Mouse (Mus musculus) neural tube, embryonic 12.5 days (tissue): ENCODE results near the gene Ric3. TPM values are rescaled to one million over a fixed set of nuclear protein-coding genes. Genes with fewer than 3 reads are reported as not detected.
A peak's percentile ranks its signal among the peaks of the same experiment; 100 is the strongest.

Experiments used
- ATAC-seq: fragments of 200-750 bp; cut with Nextera tagmentation; 2 replicates; pipeline ENCODE4 v1.8.0; 2017; ENCODE audit warnings: low read depth, mild to moderate bottlenecking, moderate TSS enrichment, moderate library complexity; ENCODE audit not compliant: low FRiP score
- H3K27ac ChIP-seq: fragments of 300-500 bp; sonication (generic); 2 replicates; pipeline ENCODE4 v1.5.1; 2016
- H3K27me3 ChIP-seq: fragments of 300-500 bp; sonication (generic); replicated peaks from 2 replicates; pipeline ENCODE4 v1.6.1; 2016; ENCODE audit warnings: mild to moderate bottlenecking
- H3K36me3 ChIP-seq: fragments of 300-500 bp; sonication (generic); 2 replicates; pipeline ENCODE4 v1.6.1; 2016; ENCODE audit warnings: mild to moderate bottlenecking
- H3K4me1 ChIP-seq: fragments of 300-500 bp; sonication (generic); 2 replicates; pipeline ENCODE4 v1.6.1; 2016
- H3K4me2 ChIP-seq: fragments of 300-500 bp; sonication (generic); replicated peaks from 2 replicates; pipeline ENCODE4 v1.6.1; 2016; ENCODE audit warnings: mild to moderate bottlenecking
- H3K4me3 ChIP-seq: fragments of 300-500 bp; sonication (generic); 2 replicates; pipeline ENCODE4 v1.5.1; 2016
- H3K9ac ChIP-seq: fragments of 300-500 bp; sonication (generic); 2 replicates; pipeline ENCODE4 v1.6.1; 2016; ENCODE audit warnings: mild to moderate bottlenecking
- H3K9me3 ChIP-seq: fragments of 300-500 bp; sonication (generic); 2 replicates; pipeline ENCODE4 v1.6.1; 2016; ENCODE audit warnings: mild to moderate bottlenecking
- WGBS: fragments of 180-500 bp; shearing (Covaris S2); methylation state at CpG from one replicate; pipeline ENCODE4 v1.1.7; 2016; 5-methylcytosine and 5-hydroxymethylcytosine counted together
- polyA plus RNA-seq: library from polyadenylated mRNA; unstranded; fragments of >200 nt; fragmentation: Nextera tagmentation; extraction: Ambion mirVana; gene quantifications from 2 replicates; pipeline ENCODE4 v1.2.1, GENCODE M21; 2016

The Ric3 gene
- polyA plus RNA-seq, 1 experiment from 2014 or later: 21.2 TPM

GRCm38 (mm10) chr7:109012998-109013625, 70.0 kb downstream of the Ric3 start:
- no peak for ATAC-seq
- peaks cover 22% of the 10 kb centered on the region for H3K27me3 ChIP-seq
- H3K36me3 ChIP-seq: no peaks in the 10 kb centered on the region; the same call in 1 of the 2 replicates
- H3K27ac ChIP-seq: no peak overlapping the region
- 48% methylated on average over 4 of the region's 4 CpGs for whole genome bisulfite sequencing
- peak overlapping the region; percentile 89 for H3K4me2 ChIP-seq
- H3K4me1 ChIP-seq: peaks cover 44% of the 10 kb centered on the region
- no peak overlapping the region for H3K9ac ChIP-seq
- no peaks in the 10 kb centered on the region for H3K9me3 ChIP-seq
- H3K4me3 ChIP-seq: no peak overlapping the region

GRCm38 (mm10) chr7:109012575-109012974, 70.6 kb downstream of the Ric3 start:
- no peak overlapping the region for H3K4me3 ChIP-seq
- H3K4me2 ChIP-seq: peak overlapping the region; percentile 89
- H3K9ac ChIP-seq: no peak overlapping the region
- no peaks in the 10 kb centered on the region for H3K9me3 ChIP-seq
- no peak overlapping the region for H3K27ac ChIP-seq
- no peaks in the 10 kb centered on the region for H3K36me3 ChIP-seq
- WGBS: 77% methylated on average over 1 of the region's 1 CpGs
- H3K4me1 ChIP-seq: peaks cover 44% of the 10 kb centered on the region
- ATAC-seq: no peak
- peaks cover 22% of the 10 kb centered on the region for H3K27me3 ChIP-seq

GRCm38 (mm10) chr7:109011596-109012180, 71.4 kb downstream of the Ric3 start:
- Histone ChIP-seq H3K9me3 (no peaks in the 10 kb centered on the region), H3K27ac (peak overlapping the region; percentile 59; the same call in 1 of the 2 replicates), H3K4me1 (peaks cover 37% of the 10 kb centered on the region), H3K36me3 (no peaks in the 10 kb centered on the region), H3K9ac (peak overlapping the region; percentile 86; the same call in 1 of the 2 replicates), H3K27me3 (peaks cover 22% of the 10 kb centered on the region), H3K4me2 (peak overlapping the region; percentile 89), H3K4me3 (peak overlapping the region; percentile 79)
- WGBS: 37% methylated on average over 8 of the region's 8 CpGs
- peak; percentile 73 for ATAC-seq

DNA sequence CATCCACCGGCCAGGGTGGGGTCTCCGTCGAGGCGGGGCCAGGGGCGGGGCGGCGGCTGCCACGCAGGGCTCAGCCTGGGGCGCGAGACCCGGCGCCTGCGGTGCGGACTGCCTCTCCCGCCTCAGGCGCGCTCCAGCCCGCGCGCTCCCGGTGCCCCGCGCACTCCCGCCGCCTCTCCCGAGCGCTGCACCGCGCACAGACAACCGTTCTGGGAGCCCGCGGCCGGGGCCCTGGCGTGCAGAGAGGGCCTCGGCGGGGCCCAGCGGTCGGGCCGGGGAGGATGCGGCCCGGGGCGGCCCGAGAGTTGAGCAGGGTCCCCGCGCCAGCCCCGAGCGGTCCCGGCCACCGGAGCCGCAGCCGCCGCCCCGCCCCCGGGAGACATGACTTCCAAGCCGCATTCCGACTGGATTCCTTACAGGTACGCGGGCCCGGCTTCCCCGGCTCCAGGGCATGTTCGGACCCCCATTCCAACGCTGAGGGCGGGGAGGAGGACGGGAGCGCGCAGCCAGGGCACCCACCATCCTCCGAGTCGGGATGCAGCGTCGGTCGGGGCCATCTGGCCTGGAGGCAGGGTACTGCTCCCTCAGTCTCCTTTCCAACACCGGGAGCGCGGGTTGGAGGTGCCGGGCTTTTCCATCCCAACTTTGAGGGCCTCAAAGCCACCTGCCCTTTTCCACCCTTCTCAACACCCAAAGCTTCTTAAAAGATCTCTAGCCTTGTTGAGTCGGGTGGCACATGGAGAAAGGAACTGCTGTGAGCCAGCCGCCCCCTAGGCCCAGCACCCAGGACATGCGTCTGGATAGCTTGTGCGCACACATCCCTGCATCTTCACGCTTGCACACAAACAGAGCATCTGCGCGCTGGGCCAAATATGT, 72.2 kb downstream of the Ric3 start:
- ATAC-seq: peak; percentile 70
- 1% methylated on average over 80 of the region's 82 CpGs for WGBS
- H3K27ac ChIP-seq: peak overlapping the region; percentile 59; the same call in 1 of the 2 replicates
- peaks cover 30% of the 10 kb centered on the region for H3K4me1 ChIP-seq
- H3K36me3 ChIP-seq: no peaks in the 10 kb centered on the region
- peak overlapping the region; percentile 89 for H3K4me2 ChIP-seq
- peak overlapping the region; percentile 86 for H3K9ac ChIP-seq
- H3K4me3 ChIP-seq: peak overlapping the region; percentile 79
- peaks cover 22% of the 10 kb centered on the region for H3K27me3 ChIP-seq
- H3K9me3 ChIP-seq: no peaks in the 10 kb centered on the region

DNA sequence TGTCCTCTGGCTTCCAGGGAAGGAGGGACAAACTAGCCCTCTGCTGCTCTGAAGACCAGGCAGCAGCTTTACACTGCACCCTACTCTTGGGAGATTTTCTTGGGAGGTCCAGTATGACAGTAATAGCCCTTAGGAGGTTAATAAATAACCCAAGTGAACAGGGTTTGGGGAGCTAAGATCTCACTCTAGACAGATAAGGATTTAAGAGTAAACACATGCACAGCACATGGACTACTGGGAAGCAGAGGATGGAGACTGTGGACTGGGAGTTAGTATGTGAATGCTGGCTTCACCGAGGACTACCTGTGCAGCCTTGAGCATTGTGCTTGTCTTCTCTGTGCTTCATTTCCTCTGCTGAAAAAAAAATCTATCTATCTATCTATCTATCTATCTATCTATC, 73.9 kb downstream of the Ric3 start:
- Histone ChIP-seq H3K9ac (no peak overlapping the region), H3K27me3 (peaks cover 22% of the 10 kb centered on the region), H3K4me2 (no peak overlapping the region), H3K4me3 (no peak overlapping the region), H3K9me3 (no peaks in the 10 kb centered on the region), H3K36me3 (no peaks in the 10 kb centered on the region), H3K4me1 (peaks cover 30% of the 10 kb centered on the region), H3K27ac (no peak overlapping the region)
- no peak for ATAC-seq
- 100% methylated on average over 1 of the region's 1 CpGs for whole genome bisulfite sequencing

- WGBS: 44% methylated on average over 3 of the region's 3 CpGs
- Histone ChIP-seq H3K4me1 (no peaks in the 10 kb centered on the region), H3K4me3 (no peak overlapping the region), H3K27me3 (no peaks in the 10 kb centered on the region), H3K27ac (no peak overlapping the region), H3K36me3 (no peaks in the 10 kb centered on the region), H3K4me2 (no peak overlapping the region), H3K9ac (no peak overlapping the region), H3K9me3 (no peaks in the 10 kb centered on the region)
- ATAC-seq: no peak
These were observed 79.5 kb downstream of the Ric3 start for GRCm38 (mm10) chr7:109003653-109004052.

GRCm38 (mm10) chr7:109001971-109002370, 81.2 kb downstream of the Ric3 start:
- Histone ChIP-seq H3K27ac (no peak overlapping the region), H3K27me3 (no peaks in the 10 kb centered on the region), H3K4me2 (no peak overlapping the region), H3K36me3 (no peaks in the 10 kb centered on the region), H3K4me3 (no peak overlapping the region), H3K9ac (no peak overlapping the region), H3K4me1 (no peaks in the 10 kb centered on the region), H3K9me3 (no peaks in the 10 kb centered on the region)
- ATAC-seq: no peak
- WGBS: 89% methylated on average over 4 of the region's 4 CpGs

DNA sequence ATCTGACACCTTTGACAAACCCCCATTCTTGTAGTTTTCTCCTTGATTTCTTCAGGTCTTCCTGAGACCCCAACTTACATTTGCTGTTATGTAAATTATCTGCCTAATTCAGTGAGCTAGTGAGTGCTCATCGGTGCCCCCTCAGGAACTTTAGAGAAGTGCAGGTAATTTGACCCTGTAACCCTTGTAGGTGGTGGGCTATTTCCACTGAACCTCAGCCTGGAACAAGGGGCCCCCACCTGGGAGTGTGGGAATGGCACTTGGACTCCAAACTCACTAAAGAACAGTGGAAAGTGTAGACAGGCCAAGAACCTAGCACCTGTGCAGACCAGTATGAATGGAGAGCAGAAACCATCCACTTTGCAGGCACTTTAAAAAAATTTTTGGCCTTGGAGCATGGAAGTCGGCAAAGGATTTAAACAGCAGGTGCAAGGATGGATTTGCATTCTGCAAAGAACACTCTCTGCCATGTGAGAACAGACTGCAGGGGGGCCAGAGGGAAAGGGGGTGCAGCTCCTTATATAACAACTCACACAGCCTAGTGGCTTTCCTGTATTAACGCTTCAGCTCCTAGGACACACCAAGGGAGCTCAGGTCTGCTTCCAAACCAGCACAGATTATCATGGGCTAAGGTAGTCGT, 82.7 kb downstream of the Ric3 start:
- Histone ChIP-seq H3K4me1 (no peaks in the 10 kb centered on the region), H3K27ac (no peak overlapping the region), H3K36me3 (no peaks in the 10 kb centered on the region), H3K9me3 (no peaks in the 10 kb centered on the region), H3K4me3 (no peak overlapping the region), H3K27me3 (no peaks in the 10 kb centered on the region), H3K4me2 (no peak overlapping the region), H3K9ac (no peak overlapping the region)
- 51% methylated on average over 4 of the region's 4 CpGs for WGBS
- 0 out of 2 replicates have a peak, but pooled peaks have one; percentile 45 for ATAC-seq

DNA sequence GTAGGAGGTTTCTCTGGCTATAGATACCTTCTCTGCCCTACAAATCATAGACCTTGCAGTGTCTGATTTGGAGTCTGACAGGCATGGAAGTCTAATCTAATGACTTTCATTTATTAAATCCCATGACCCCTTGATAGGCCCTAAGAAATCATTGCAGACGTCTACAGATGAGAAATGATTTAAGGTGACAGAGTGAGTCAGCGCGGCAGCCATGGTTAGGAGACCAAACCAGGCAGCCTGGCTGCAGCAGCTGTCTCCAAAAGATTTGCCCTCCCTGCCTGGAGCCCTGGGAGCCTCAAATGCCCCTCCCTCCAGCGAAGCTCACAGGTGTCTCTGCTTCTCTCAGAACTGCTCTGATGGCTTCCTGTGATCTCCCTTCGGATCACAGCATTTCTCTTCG, 87.0 kb downstream of the Ric3 start:
- Histone ChIP-seq H3K4me3 (no peak overlapping the region), H3K4me2 (no peak overlapping the region), H3K9ac (no peak overlapping the region), H3K27ac (no peak overlapping the region), H3K36me3 (no peaks in the 10 kb centered on the region), H3K4me1 (no peaks in the 10 kb centered on the region), H3K27me3 (no peaks in the 10 kb centered on the region), H3K9me3 (no peaks in the 10 kb centered on the region)
- 67% methylated on average over 6 of the region's 6 CpGs for WGBS
- no peak for ATAC-seq

DNA sequence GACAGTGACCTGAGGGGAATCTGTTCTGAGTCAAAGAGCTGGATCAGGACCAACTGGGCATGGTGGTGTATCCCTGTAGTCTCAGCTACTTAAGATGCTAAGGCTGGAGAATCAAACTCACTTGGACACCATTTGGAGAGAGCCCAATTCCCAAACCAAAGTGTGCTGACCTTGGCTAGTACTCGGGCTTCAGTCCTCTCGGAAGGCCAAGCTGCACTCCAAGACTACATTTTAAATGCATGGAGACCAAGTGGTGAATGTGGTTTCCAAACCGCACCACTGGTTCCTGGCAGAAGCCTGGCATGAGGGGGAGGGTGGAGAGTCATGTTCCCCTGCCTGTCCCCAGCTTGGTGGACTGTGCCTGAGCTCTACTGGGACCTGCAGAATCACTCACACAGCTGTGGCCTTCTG, 89.2 kb downstream of the Ric3 start:
- H3K27me3 ChIP-seq: no peaks in the 10 kb centered on the region
- H3K27ac ChIP-seq: no peak overlapping the region
- no peaks in the 10 kb centered on the region for H3K4me1 ChIP-seq
- H3K4me2 ChIP-seq: no peak overlapping the region
- H3K4me3 ChIP-seq: no peak overlapping the region
- WGBS: 87% methylated on average over 3 of the region's 3 CpGs
- no peak for ATAC-seq
- H3K36me3 ChIP-seq: no peaks in the 10 kb centered on the region
- no peak overlapping the region for H3K9ac ChIP-seq
- no peaks in the 10 kb centered on the region for H3K9me3 ChIP-seq

GRCm38 (mm10) chr7:108993230-108993629, 89.9 kb downstream of the Ric3 start:
- no peak overlapping the region for H3K27ac ChIP-seq
- 81% methylated on average over 7 of the region's 7 CpGs for WGBS
- no peaks in the 10 kb centered on the region for H3K4me1 ChIP-seq
- H3K27me3 ChIP-seq: no peaks in the 10 kb centered on the region
- no peak for ATAC-seq
- H3K4me2 ChIP-seq: no peak overlapping the region
- H3K36me3 ChIP-seq: no peaks in the 10 kb centered on the region
- no peak overlapping the region for H3K9ac ChIP-seq
- H3K9me3 ChIP-seq: no peaks in the 10 kb centered on the region
- no peak overlapping the region for H3K4me3 ChIP-seq

GRCm38 (mm10) chr7:108991207-108991606, 91.9 kb downstream of the Ric3 start:
- no peaks in the 10 kb centered on the region for H3K36me3 ChIP-seq
- no peaks in the 10 kb centered on the region for H3K9me3 ChIP-seq
- H3K9ac ChIP-seq: no peak overlapping the region
- no peaks in the 10 kb centered on the region for H3K27me3 ChIP-seq
- no peak for ATAC-seq
- H3K4me3 ChIP-seq: no peak overlapping the region
- no peak overlapping the region for H3K4me2 ChIP-seq
- no peak overlapping the region for H3K27ac ChIP-seq
- 87% methylated on average over 9 of the region's 9 CpGs for WGBS
- H3K4me1 ChIP-seq: no peaks in the 10 kb centered on the region
